Mouse (Mus musculus) thymus, postnatal 14 days (tissue): ENCODE data around the gene Adamts5.

Experiments used
- DNase-seq: peaks from one replicate; pipeline ENCODE4 v3.0.0; 2021

Adamts5 gene

DNA sequence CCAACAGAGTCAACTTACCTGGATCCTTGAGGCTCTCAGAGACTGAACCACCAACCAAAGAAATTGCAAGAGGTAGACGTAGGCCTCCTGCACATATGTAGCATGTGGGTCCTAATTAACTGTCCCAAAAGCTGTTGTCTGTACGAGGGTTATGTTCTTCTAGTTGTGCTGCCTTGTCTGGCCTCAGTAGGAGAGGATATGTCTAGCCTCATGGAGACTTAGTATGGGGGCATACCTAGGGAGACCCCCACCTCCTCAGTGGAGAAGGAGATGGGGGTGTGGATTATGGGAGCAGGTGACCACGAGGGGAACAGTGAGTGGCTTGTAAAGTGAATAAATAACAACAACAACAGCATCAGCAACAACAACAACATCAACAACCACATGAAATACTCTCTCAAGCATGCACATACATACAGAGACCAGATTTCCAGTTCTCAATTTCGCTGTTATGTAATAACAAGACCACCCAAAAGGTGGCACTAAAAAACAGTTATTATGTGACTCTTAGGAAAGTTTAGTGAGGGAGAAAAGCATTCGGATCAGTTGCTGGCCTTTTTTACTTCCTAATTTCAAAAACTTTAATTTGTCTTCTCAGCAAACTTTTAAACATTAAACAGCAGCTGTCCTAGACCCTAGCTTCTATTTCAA, 81.7 kb downstream of the Adamts5 start:
- no peak for DNase-seq

DNA sequence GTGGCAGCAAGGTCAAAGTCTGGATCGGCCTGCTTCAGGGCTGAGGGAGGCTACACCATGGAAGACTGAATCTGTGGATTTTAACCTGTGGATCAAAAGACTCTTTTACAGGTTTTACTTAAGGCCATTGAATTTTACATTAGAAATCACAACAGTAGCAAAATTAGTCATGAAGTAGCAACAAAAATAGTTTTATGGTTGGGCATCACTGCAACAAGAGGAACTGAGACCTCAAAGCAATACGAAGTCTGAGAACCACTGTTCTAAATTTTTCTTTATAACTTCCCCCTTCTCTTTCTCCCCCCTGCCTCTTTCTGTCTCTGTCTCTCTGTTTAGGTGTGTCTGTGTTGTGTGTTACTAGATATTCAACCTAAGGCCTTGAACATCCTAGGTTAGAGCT, 87.5 kb downstream of the Adamts5 start:
- no peak for DNase-seq

DNA sequence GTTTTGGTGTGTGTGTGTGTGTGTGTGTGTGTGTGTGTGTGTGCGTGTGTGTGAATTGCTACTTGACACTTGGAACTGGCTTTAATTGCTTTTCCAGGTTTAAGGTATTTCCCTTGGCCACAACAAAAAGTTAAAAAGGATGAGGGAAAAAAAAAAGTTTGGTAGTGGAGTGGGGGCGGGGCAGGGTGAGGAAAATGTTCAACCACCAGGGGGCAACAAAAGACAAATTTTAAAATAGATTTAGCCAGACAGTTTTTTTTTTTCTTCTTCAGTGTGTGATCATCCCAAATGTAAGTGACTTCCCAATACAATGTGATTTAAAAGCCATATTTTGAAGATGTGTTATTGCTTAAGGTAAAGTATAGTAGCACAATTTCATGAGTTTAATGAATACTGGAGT, 94.0 kb downstream of the Adamts5 start:
- DNase-seq = no peak

DNA sequence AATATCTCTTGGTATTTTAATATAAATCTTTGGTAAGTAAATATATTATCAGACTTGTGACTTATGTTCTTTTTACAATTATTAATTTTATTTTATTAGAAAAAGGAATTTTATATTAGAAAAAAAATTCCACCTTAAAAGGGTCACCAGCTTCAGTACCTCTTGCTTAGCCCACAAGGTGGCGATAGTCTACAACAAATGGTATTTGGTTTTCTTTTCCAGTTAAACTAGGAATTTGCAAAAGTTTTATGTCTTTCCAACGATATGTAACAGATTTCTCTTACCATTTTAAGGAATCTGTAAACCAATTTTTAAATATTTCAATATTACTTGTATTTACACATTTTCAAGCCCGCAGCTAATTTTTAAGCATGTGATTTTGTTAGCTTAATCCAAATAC, 94.6 kb downstream of the Adamts5 start:
- no peak for DNase-seq
